Mouse (Mus musculus) E14TG2a.4 (cell line): ENCODE data around the gene Phactr1.

ENCODE experiments used
- CTCF ChIP-seq: conservative IDR thresholded peaks from 2 replicates; pipeline ENCODE4 v1.5.1; 2014; ENCODE audit warnings: low read length
- NANOG ChIP-seq: IDR thresholded peaks from 2 replicates; pipeline ENCODE4 v1.6.1; 2014; ENCODE audit warnings: borderline replicate concordance, low read length, mixed read lengths

GRCm38 (mm10) chr13:43102943-43103342, 422.5 kb downstream of the Phactr1 start:
- TF ChIP-seq CTCF (no peak), NANOG (no peak)
